Mouse (Mus musculus) lung, embryonic 14.5 days (tissue): Measurements from ENCODE around the gene Aff1. TPM values are rescaled to one million over a fixed set of nuclear protein-coding genes. Genes with fewer than 3 reads are reported as not detected.

ENCODE experiments used
- ATAC-seq: fragments of 200-750 bp; cut with Nextera tagmentation; 2 replicates; pipeline ENCODE4 v1.8.0; 2017; ENCODE audit warnings: mild to moderate bottlenecking, moderate TSS enrichment, moderate library complexity; ENCODE audit not compliant: insufficient read depth
- DNase-seq: peaks from one replicate; pipeline ENCODE4 v3.0.0-alpha.2; 2015
- H3K27ac ChIP-seq: fragments of 300-500 bp; sonication (generic); 2 replicates; pipeline ENCODE4 v1.5.1; 2014; ENCODE audit warnings: low read depth, mild to moderate bottlenecking, moderate library complexity
- H3K27me3 ChIP-seq: fragments of 300-500 bp; sonication (generic); 2 replicates; pipeline ENCODE4 v1.6.1; 2014; ENCODE audit warnings: low read length, control low read depth; ENCODE audit not compliant: insufficient read depth
- H3K36me3 ChIP-seq: fragments of 300-500 bp; sonication (generic); 2 replicates; pipeline ENCODE4 v1.6.1; 2014; ENCODE audit warnings: control low read depth; ENCODE audit not compliant: insufficient read depth
- H3K4me1 ChIP-seq: fragments of 300-500 bp; sonication (generic); 2 replicates; pipeline ENCODE4 v1.6.1; 2014; ENCODE audit warnings: antibody characterized with exemption, control low read depth; ENCODE audit not compliant: insufficient read depth
- H3K4me2 ChIP-seq: fragments of 300-500 bp; sonication (generic); 2 replicates; pipeline ENCODE4 v1.6.1; 2014; ENCODE audit warnings: mild to moderate bottlenecking
- H3K4me3 ChIP-seq: fragments of 300-500 bp; sonication (generic); 2 replicates; pipeline ENCODE4 v1.5.1; 2014; ENCODE audit warnings: low read depth, low read length
- H3K9ac ChIP-seq: fragments of 300-500 bp; sonication (generic); 2 replicates; pipeline ENCODE4 v1.6.1; 2014
- H3K9me3 ChIP-seq: fragments of 300-500 bp; sonication (generic); 2 replicates; pipeline ENCODE4 v1.6.1; 2016; ENCODE audit warnings: low read depth, low read length, control low read depth
- CTCF ChIP-seq: IDR thresholded peaks from 2 replicates; pipeline ENCODE4 v1.5.1; 2016; ENCODE audit warnings: antibody characterized with exemption, low read depth
- WGBS: fragments of 180-500 bp; shearing (Covaris S2); extraction: QIAGEN DNeasy Blood & Tissue Kit; methylation state at CpG from one replicate; pipeline ENCODE4 v1.1.7; 2014; 5-methylcytosine and 5-hydroxymethylcytosine counted together
- polyA plus RNA-seq: library from polyadenylated mRNA; unstranded; fragments of >200 nt; fragmentation: Nextera tagmentation; extraction: Ambion mirVana; gene quantifications from 2 replicates; pipeline ENCODE4 v1.2.1, GENCODE M21; 2014

Aff1 gene
- polyA plus RNA-seq, 1 experiment from 2014 or later, result 7.1 TPM

DNA sequence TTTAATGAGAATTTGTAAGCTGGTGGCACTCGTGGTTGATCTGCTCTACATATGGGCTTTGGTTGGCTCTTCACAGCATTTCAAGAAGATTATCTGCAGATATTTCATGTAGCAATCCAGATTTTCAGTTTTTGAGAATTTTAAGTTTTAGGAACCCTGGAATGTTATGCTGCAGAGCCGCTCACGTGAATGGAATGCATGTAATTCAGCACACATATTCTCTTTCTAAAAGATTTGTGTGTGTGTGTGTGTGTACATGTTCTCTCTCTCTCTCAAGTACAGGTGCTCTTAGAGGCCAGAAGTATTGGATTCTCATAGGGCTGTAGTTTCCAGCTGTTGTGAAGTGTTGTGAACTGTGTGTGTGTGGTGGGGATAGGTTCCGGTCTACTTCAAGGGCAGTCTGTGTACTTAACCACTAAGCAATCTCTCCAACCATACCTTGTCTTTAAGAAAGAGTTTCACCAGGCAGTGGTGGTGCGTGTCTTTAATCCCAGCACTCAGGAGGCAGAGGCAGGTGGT is 24.7 kb downstream of the Aff1 start:
- Histone ChIP-seq H3K9ac (no peak overlapping the region), H3K9me3 (no peaks in the 10 kb centered on the region), H3K36me3 (no peaks in the 10 kb centered on the region), H3K27ac (no peak overlapping the region), H3K27me3 (no peaks in the 10 kb centered on the region), H3K4me1 (0 out of 2 replicates have a peak, but pooled peaks cover 2% of the 10 kb centered on the region), H3K4me3 (no peak overlapping the region), H3K4me2 (no peak overlapping the region)
- DNase-seq, result no peak
- TF ChIP-seq CTCF, result no peak
- ATAC-seq, result no peak
- 70% methylated on average over 5 of the region's 5 CpGs for WGBS

DNA sequence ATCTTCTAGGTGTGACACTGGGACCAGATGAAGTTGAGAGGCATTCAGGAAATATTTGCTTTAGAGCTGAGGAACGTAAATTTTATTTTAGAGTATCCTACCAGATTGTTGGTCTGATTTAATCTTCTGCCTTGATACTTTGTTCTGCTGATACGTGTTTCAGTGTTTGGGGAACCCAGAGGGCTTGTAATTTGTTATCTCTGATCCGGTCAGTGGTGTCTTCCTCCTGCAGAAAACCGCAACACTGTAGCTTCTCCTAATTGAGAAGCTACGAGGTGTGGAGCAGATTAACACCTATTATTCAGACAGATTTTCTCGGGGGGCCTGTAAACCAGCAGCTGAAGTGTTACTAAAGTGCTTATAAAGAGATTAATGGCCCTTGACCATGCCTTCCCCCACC is 27.0 kb downstream of the Aff1 start:
- no peaks in the 10 kb centered on the region for H3K9me3 ChIP-seq
- H3K4me2 ChIP-seq, result no peak overlapping the region
- DNase-seq (no peak), ATAC-seq (no peak)
- no peaks in the 10 kb centered on the region for H3K36me3 ChIP-seq
- 0 out of 2 replicates have a peak, but pooled peaks cover under 1% of the 10 kb centered on the region for H3K4me1 ChIP-seq
- H3K9ac ChIP-seq, result no peak overlapping the region
- no peaks in the 10 kb centered on the region for H3K27me3 ChIP-seq
- WGBS, result 26% methylated on average over 6 of the region's 6 CpGs
- no peak overlapping the region for H3K27ac ChIP-seq
- TF ChIP-seq CTCF, result no peak
- H3K4me3 ChIP-seq, result no peak overlapping the region

- no peak overlapping the region for H3K27ac ChIP-seq
- no peak for TF ChIP-seq CTCF
- no peak overlapping the region for H3K4me3 ChIP-seq
- 0 out of 2 replicates have a peak, but pooled peaks cover 6% of the 10 kb centered on the region for H3K4me1 ChIP-seq
- H3K9me3 ChIP-seq, result no peaks in the 10 kb centered on the region
- 41% methylated on average over 3 of the region's 3 CpGs for WGBS
- H3K9ac ChIP-seq, result no peak overlapping the region
- ATAC-seq (no peak), DNase-seq (no peak)
- H3K27me3 ChIP-seq, result no peaks in the 10 kb centered on the region
- no peak overlapping the region for H3K4me2 ChIP-seq
- no peaks in the 10 kb centered on the region for H3K36me3 ChIP-seq
These were observed 27.7 kb downstream of the Aff1 start for GRCm38 (mm10) chr5:103719851-103720250.

DNA sequence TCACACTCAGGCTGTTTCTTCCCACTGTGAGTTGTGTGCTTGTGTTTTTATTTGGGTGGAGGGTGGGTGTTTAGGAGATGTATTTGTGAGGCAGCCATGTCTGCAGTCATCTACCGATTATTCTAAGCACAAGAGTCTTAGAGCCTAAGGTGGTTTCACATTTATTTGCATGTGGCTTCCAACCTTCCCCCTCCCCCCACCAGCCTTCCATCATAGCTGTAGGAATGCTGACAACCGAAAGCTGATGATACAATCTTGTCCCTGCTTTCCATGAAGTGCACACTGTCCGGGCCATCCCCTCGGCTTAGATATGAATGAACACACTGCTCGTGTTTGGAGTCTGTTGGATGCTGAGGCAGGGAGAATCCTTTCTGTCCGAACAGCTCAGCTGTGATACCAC is 28.8 kb downstream of the Aff1 start:
- no peak overlapping the region for H3K4me2 ChIP-seq
- 0 out of 2 replicates have a peak, but pooled peaks cover 3% of the 10 kb centered on the region for H3K27me3 ChIP-seq
- no peak overlapping the region for H3K9ac ChIP-seq
- TF ChIP-seq CTCF, result no peak
- ATAC-seq (no peak), DNase-seq (no peak)
- no peaks in the 10 kb centered on the region for H3K36me3 ChIP-seq
- H3K4me1 ChIP-seq, result 0 out of 2 replicates have a peak, but pooled peaks cover 6% of the 10 kb centered on the region
- H3K4me3 ChIP-seq, result no peak overlapping the region
- H3K27ac ChIP-seq, result no peak overlapping the region
- WGBS, result 63% methylated on average over 6 of the region's 6 CpGs
- no peaks in the 10 kb centered on the region for H3K9me3 ChIP-seq

GRCm38 (mm10) chr5:103721490-103721889 is 29.3 kb downstream of the Aff1 start:
- TF ChIP-seq CTCF, result no peak
- DNase-seq, result no peak
- no peak overlapping the region for H3K9ac ChIP-seq
- H3K4me3 ChIP-seq, result no peak overlapping the region
- no peak for ATAC-seq
- H3K27ac ChIP-seq, result no peak overlapping the region
- 0 out of 2 replicates have a peak, but pooled peaks cover 6% of the 10 kb centered on the region for H3K4me1 ChIP-seq
- WGBS, result 71% methylated on average over 4 of the region's 4 CpGs
- no peak overlapping the region for H3K4me2 ChIP-seq
- 0 out of 2 replicates have a peak, but pooled peaks cover 3% of the 10 kb centered on the region for H3K27me3 ChIP-seq
- H3K36me3 ChIP-seq, result no peaks in the 10 kb centered on the region
- H3K9me3 ChIP-seq, result no peaks in the 10 kb centered on the region

DNA sequence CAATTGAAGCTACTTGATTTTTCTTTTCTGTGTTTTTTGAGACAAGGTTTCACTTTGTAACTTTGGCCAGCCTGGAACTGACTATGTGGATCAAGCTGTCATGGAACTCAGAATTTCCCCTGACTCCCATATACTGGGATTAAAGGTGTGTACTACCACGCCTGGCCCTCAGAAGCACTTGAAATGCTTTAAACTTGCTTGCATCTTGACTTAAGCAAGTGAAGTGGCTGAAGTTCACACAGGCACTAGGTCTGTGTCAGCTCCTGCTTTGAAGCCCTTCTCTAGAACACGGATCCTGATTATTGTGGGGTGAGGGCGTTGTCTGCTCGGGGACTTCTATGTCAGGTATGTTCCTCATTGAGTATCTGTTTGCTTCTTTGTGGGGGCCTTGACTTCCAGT is 30.5 kb downstream of the Aff1 start:
- no peak overlapping the region for H3K9ac ChIP-seq
- 0 out of 2 replicates have a peak, but pooled peaks cover 6% of the 10 kb centered on the region for H3K4me1 ChIP-seq
- no peak overlapping the region for H3K4me3 ChIP-seq
- no peak overlapping the region for H3K4me2 ChIP-seq
- WGBS, result 58% methylated on average over 4 of the region's 4 CpGs
- no peaks in the 10 kb centered on the region for H3K36me3 ChIP-seq
- 0 out of 2 replicates have a peak overlapping the region, but pooled peaks have one; percentile 16 for H3K27ac ChIP-seq
- H3K27me3 ChIP-seq, result 0 out of 2 replicates have a peak, but pooled peaks cover 3% of the 10 kb centered on the region
- H3K9me3 ChIP-seq, result no peaks in the 10 kb centered on the region
- TF ChIP-seq CTCF, result no peak
- DNase-seq (peak; percentile 48), ATAC-seq (peak; percentile 60)

GRCm38 (mm10) chr5:103724384-103724783 is 32.2 kb downstream of the Aff1 start:
- WGBS, result 10% methylated on average over 6 of the region's 6 CpGs
- DNase-seq (no peak), ATAC-seq (no peak)
- H3K4me3 ChIP-seq, result no peak overlapping the region
- 0 out of 2 replicates have a peak, but pooled peaks cover 3% of the 10 kb centered on the region for H3K27me3 ChIP-seq
- no peak for TF ChIP-seq CTCF
- H3K36me3 ChIP-seq, result no peaks in the 10 kb centered on the region
- H3K4me1 ChIP-seq, result 0 out of 2 replicates have a peak, but pooled peaks cover 6% of the 10 kb centered on the region
- no peak overlapping the region for H3K9ac ChIP-seq
- H3K4me2 ChIP-seq, result no peak overlapping the region
- H3K9me3 ChIP-seq, result no peaks in the 10 kb centered on the region
- no peak overlapping the region for H3K27ac ChIP-seq
